In genomic region chr15:84697611-84698011, GRCm38 (mm10) we compare ENCODE assay signal across 9 mouse cellular contexts. TPM values are rescaled to one million over a fixed set of nuclear protein-coding genes. Genes with fewer than 3 reads are reported as not detected.
A peak's percentile ranks its signal among the peaks of the same experiment; 100 is the strongest.
DNase-seq lines count a peak whose midpoint lies in the region; ATAC-seq lines count a peak whose summit lies in the region.
"Had no signal": no experiment of that assay in that cellular context is flagged by ENCODE, and none has a peak within 500 bp of the region (broad histone marks: within the 10 kb centered on the region; RNA-seq: fewer than 3 reads in every experiment).

No protein-coding gene starts in this region.

- peaks cover 43% of the 10 kb centered on the region for H3K36me3 ChIP-seq in hindbrain, embryonic 10.5 days
- peaks cover 27% of the 10 kb centered on the region for H3K36me3 ChIP-seq in hindbrain, embryonic 13.5 days

- WGBS in hindbrain, embryonic 10.5 days, result 76% methylated on average over 11 of the region's 11 CpGs
- 76% methylated on average over 11 of the region's 11 CpGs for WGBS in hindbrain, embryonic 13.5 days

- ATAC-seq in hindbrain, embryonic 13.5 days (ENCODE audit: low FRiP score), result no peak

- H3K27me3 ChIP-seq in hindbrain, embryonic 10.5 days (ENCODE audit: insufficient read depth, poor library complexity, severe bottlenecking), result no peaks in the 10 kb centered on the region
- H3K27me3 ChIP-seq in hindbrain, embryonic 13.5 days, result no peaks in the 10 kb centered on the region

- 0 out of 2 replicates have a peak overlapping the region, but pooled peaks have one; percentile 41 for H3K27ac ChIP-seq in hindbrain, embryonic 10.5 days
- H3K27ac ChIP-seq in hindbrain, embryonic 13.5 days, result no peak overlapping the region
- H3K27ac ChIP-seq in brown adipose tissue, adult 24 weeks (replicated peaks; ENCODE audit: low read depth, low read length), result peak overlapping the region; percentile 23

- no peak for DNase-seq in hindbrain, embryonic 10.5 days (ENCODE audit: low spot score)
- peak; percentile 75 for DNase-seq in gastrocnemius, postnatal 10 days
- peak; percentile 49 to 80 for DNase-seq in kidney, postnatal 25 days
- peak; percentile 57 for DNase-seq in lung, postnatal 14 days
- DNase-seq in spleen, postnatal 14 days (ENCODE audit: low spot score in 2 of 2), result no peak
- DNase-seq in liver, result no peak
- DNase-seq: lung, embryonic 14.5 days had no signal

- no peaks in the 10 kb centered on the region for H3K9me3 ChIP-seq in hindbrain, embryonic 10.5 days
- no peaks in the 10 kb centered on the region for H3K9me3 ChIP-seq in hindbrain, embryonic 13.5 days

- H3K9ac ChIP-seq in hindbrain, embryonic 13.5 days, result no peak overlapping the region
- H3K9ac ChIP-seq: lung, embryonic 14.5 days had no signal

- peaks cover 25% of the 10 kb centered on the region for H3K4me1 ChIP-seq in hindbrain, embryonic 10.5 days (replicated peaks)
- H3K4me1 ChIP-seq in hindbrain, embryonic 13.5 days (replicated peaks), result 0 out of 2 replicates have a peak, but pooled peaks cover 6% of the 10 kb centered on the region
- H3K4me1 ChIP-seq in brown adipose tissue, adult 24 weeks (ENCODE audit: control insufficient read depth, insufficient read depth, insufficient read length, low read length), result peaks cover 10% of the 10 kb centered on the region

- H3K4me3 ChIP-seq in hindbrain, embryonic 10.5 days, result no peak overlapping the region
- no peak overlapping the region for H3K4me3 ChIP-seq in hindbrain, embryonic 13.5 days
- no peak overlapping the region for H3K4me3 ChIP-seq in brown adipose tissue, adult 24 weeks (ENCODE audit: insufficient read depth, low read depth, low read length)

- no peak overlapping the region for H3K4me2 ChIP-seq in hindbrain, embryonic 13.5 days
- H3K4me2 ChIP-seq: lung, embryonic 14.5 days had no signal

RNA-seq across cellular contexts. Expression of gene Arhgap8, which starts 22.2 kb away (rescaled TPM):
- 3.5 and 3.8 TPM in 2 replicates for polyA plus RNA-seq in hindbrain, embryonic 10.5 days (2016; fragmentation: Nextera tagmentation; extraction: Ambion mirVana)
- polyA plus RNA-seq in hindbrain, embryonic 13.5 days (2015; fragmentation: Nextera tagmentation; extraction: Ambion mirVana), result 1.0 TPM in 2 replicates
- polyA plus RNA-seq in brown adipose tissue, adult 24 weeks (2012; ENCODE audit: insufficient read depth, insufficient read length, missing spikeins), result not detected in 2 replicates
- not detected for total RNA-seq in gastrocnemius, postnatal 10 days (2021)

RNA-seq across cellular contexts. Expression of gene Prr5, which starts 28.2 kb away (rescaled TPM):
- 17.9 and 20.4 TPM in 2 replicates for polyA plus RNA-seq in hindbrain, embryonic 10.5 days (2016; fragmentation: Nextera tagmentation; extraction: Ambion mirVana)
- 18.3 and 19.6 TPM in 2 replicates for polyA plus RNA-seq in hindbrain, embryonic 13.5 days (2015; fragmentation: Nextera tagmentation; extraction: Ambion mirVana)
- 2.8 and 4.4 TPM in 2 replicates for polyA plus RNA-seq in brown adipose tissue, adult 24 weeks (2012; ENCODE audit: insufficient read depth, insufficient read length, missing spikeins)
- total RNA-seq in gastrocnemius, postnatal 10 days (2021), result 10 to 100 TPM; 12.3 to 12.7 TPM

Comparison
In these comparisons a context has a peak if more than half of its experiments do, and no peak if none do; other contexts are left out.
1. DNase-seq: peak in gastrocnemius, postnatal 10 days (single experiment), kidney, postnatal 25 days (2 of 2) and lung, postnatal 14 days (single experiment); none in hindbrain, embryonic 10.5 days (single experiment), spleen, postnatal 14 days (0 of 2) and liver (single experiment).